Mouse (Mus musculus) limb, embryonic 15.5 days (tissue): Measurements from ENCODE around the gene Ttc28. TPM values are rescaled to one million over a fixed set of nuclear protein-coding genes. Genes with fewer than 3 reads are reported as not detected.

ENCODE experiments used
- ATAC-seq: fragments of 200-750 bp; cut with Nextera tagmentation; 2 replicates; pipeline ENCODE4 v1.8.0; 2017; ENCODE audit warnings: low read depth, moderate TSS enrichment; ENCODE audit not compliant: insufficient number of reproducible peaks, low FRiP score, low TSS enrichment
- H3K27ac ChIP-seq: fragments of 300-500 bp; sonication (generic); 2 replicates; pipeline ENCODE4 v1.5.1; 2015; ENCODE audit warnings: moderate library complexity, mild to moderate bottlenecking, inconsistent platforms
- H3K27me3 ChIP-seq: fragments of 300-500 bp; sonication (generic); 2 replicates; pipeline ENCODE4 v1.6.1; 2015; ENCODE audit warnings: inconsistent platforms
- H3K36me3 ChIP-seq: fragments of 300-500 bp; sonication (generic); 2 replicates; pipeline ENCODE4 v1.6.1; 2015; ENCODE audit warnings: inconsistent platforms
- H3K4me1 ChIP-seq: fragments of 300-500 bp; sonication (generic); 2 replicates; pipeline ENCODE4 v1.6.1; 2015; ENCODE audit warnings: inconsistent platforms
- H3K4me2 ChIP-seq: fragments of 300-500 bp; sonication (generic); 2 replicates; pipeline ENCODE4 v1.6.1; 2015; ENCODE audit warnings: mild to moderate bottlenecking, inconsistent platforms
- H3K4me3 ChIP-seq: fragments of 300-500 bp; sonication (generic); 2 replicates; pipeline ENCODE4 v1.5.1; 2015; ENCODE audit warnings: mild to moderate bottlenecking, inconsistent platforms
- H3K9ac ChIP-seq: fragments of 300-500 bp; sonication (generic); 2 replicates; pipeline ENCODE4 v1.6.1; 2015; ENCODE audit warnings: inconsistent platforms
- H3K9me3 ChIP-seq: fragments of 300-500 bp; sonication (generic); 2 replicates; pipeline ENCODE4 v1.6.1; 2016; ENCODE audit warnings: inconsistent platforms
- WGBS: fragments of 180-500 bp; shearing (Covaris S2); methylation state at CpG from one replicate; pipeline ENCODE4 v1.1.7; 2015; 5-methylcytosine and 5-hydroxymethylcytosine counted together
- polyA plus RNA-seq: library from polyadenylated mRNA; unstranded; fragments of >200 nt; fragmentation: Nextera tagmentation; extraction: Ambion mirVana; gene quantifications from 2 replicates; pipeline ENCODE4 v1.2.1, GENCODE M21; 2015

Ttc28 gene
- polyA plus RNA-seq, 1 experiment from 2014 or later: 14.7 TPM

DNA sequence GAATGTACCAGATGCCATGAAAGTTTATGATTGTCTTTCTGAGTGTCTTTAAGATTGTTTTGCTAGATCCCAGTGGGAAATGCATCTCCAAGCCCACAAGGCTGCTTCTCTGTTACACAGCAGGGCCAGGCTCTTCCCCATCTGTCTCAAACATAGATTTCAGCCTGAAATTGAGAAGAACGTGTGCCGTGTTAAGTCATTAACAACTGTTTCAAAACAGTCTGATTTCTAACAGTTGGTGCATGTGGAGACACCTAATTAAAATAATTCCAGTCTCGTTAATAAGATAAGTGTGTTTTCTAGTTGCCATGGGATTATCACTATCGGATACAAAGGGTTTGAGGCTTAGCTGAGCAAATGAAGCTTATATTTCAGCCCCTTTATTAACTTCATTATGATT, 135.4 kb downstream of the Ttc28 start:
- no peaks in the 10 kb centered on the region for H3K36me3 ChIP-seq
- peaks cover 33% of the 10 kb centered on the region for H3K4me1 ChIP-seq
- no peak overlapping the region for H3K4me3 ChIP-seq
- H3K9ac ChIP-seq: no peak overlapping the region
- no peak overlapping the region for H3K27ac ChIP-seq
- no peak for ATAC-seq
- H3K9me3 ChIP-seq: no peaks in the 10 kb centered on the region
- H3K4me2 ChIP-seq: no peak overlapping the region
- H3K27me3 ChIP-seq: no peaks in the 10 kb centered on the region
- 59% methylated on average over 4 of the region's 4 CpGs for WGBS

DNA sequence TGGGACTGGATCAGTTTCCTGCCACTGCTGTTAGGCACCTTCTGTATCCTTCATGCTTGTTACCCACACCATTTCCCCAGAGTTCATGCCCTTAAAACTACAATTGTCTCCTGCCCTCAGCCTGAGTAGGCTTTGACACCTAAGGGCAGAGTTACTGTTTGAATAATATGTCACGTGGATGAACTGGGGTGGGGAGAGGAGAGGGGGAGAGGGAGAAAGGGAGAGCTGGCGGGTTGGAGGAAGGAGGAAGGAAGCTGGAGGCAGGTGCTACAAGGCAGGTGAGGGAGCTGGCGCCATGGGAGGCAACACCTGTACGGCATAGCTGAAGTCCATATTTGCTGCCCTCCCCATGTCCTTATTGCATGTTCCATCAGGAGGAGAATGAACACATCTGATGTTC, 137.7 kb downstream of the Ttc28 start:
- H3K36me3 ChIP-seq: no peaks in the 10 kb centered on the region
- no peak overlapping the region for H3K27ac ChIP-seq
- 70% methylated on average over 4 of the region's 4 CpGs for WGBS
- no peak overlapping the region for H3K9ac ChIP-seq
- H3K27me3 ChIP-seq: no peaks in the 10 kb centered on the region
- no peak overlapping the region for H3K4me3 ChIP-seq
- H3K9me3 ChIP-seq: no peaks in the 10 kb centered on the region
- peaks cover 21% of the 10 kb centered on the region for H3K4me1 ChIP-seq
- ATAC-seq: no peak
- no peak overlapping the region for H3K4me2 ChIP-seq

DNA sequence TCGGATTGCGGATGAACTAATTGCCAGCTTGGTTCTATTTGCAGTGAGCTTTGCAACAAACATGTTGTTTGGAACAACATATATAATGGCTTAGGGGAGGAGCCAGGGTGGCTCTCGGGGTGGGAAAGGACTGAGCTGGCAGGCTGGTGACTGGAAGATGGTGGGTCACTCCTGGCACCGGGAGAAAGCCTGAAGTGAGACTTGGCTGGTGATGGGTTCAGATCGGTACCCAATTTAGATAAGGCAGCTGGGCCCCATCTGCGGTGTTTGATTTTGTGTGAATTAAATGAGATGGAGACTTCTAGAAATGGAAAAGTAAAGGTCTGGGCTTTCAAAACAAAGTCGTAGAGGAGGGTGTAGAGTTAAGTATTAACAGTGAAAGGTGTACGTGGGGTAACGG, 142.7 kb downstream of the Ttc28 start:
- Histone ChIP-seq H3K9me3 (no peaks in the 10 kb centered on the region), H3K4me2 (no peak overlapping the region), H3K36me3 (no peaks in the 10 kb centered on the region), H3K27ac (no peak overlapping the region), H3K4me3 (no peak overlapping the region), H3K27me3 (no peaks in the 10 kb centered on the region), H3K9ac (no peak overlapping the region), H3K4me1 (peaks cover 44% of the 10 kb centered on the region)
- ATAC-seq: no peak
- 88% methylated on average over 9 of the region's 9 CpGs for WGBS

DNA sequence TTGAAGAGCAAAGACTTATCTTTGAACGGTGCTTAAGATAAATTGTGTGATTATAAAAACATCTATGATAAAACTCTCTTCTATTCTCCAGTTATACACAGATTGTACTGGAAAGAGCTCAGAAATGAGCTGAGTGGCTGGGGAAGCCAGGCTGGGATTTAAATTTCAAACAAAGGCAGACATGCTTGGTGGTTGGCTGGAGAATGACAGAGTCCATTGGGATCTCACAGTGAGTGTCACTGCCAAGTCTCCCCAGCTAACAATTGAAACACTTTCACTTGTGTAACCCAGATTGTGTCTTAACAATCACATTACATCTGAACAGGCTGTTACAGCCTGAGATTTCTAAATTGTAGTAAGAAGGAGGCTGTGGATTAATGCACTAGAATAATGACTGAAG, 143.3 kb downstream of the Ttc28 start:
- WGBS: 67% methylated on average over 1 of the region's 1 CpGs
- H3K9ac ChIP-seq: no peak overlapping the region
- no peaks in the 10 kb centered on the region for H3K36me3 ChIP-seq
- no peak overlapping the region for H3K4me3 ChIP-seq
- no peaks in the 10 kb centered on the region for H3K27me3 ChIP-seq
- no peaks in the 10 kb centered on the region for H3K9me3 ChIP-seq
- H3K27ac ChIP-seq: no peak overlapping the region
- H3K4me1 ChIP-seq: peaks cover 48% of the 10 kb centered on the region
- H3K4me2 ChIP-seq: no peak overlapping the region
- ATAC-seq: no peak

DNA sequence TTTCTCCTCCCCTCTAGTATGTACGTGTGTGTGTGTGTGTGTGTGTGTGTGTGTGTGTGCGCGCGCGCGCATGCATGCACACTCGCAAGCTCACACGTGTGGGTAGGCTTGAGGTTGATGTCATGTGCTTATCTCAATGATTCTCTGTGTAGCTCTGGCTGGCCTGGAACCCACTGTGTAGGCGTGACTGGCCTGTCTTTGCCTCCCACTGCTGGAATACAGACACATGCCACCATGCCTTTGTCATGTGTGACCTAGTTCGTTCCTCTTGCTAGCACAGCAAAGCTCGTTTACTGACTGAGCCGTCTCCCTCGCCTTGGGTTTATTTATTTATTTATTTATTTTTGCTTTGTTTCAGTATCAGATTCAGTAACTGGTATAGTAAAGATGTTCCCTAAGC, 145.0 kb downstream of the Ttc28 start:
- peaks cover 51% of the 10 kb centered on the region for H3K4me1 ChIP-seq
- H3K9ac ChIP-seq: no peak overlapping the region
- 80% methylated on average over 13 of the region's 13 CpGs for WGBS
- no peaks in the 10 kb centered on the region for H3K36me3 ChIP-seq
- no peaks in the 10 kb centered on the region for H3K9me3 ChIP-seq
- no peak overlapping the region for H3K4me2 ChIP-seq
- no peak overlapping the region for H3K4me3 ChIP-seq
- no peaks in the 10 kb centered on the region for H3K27me3 ChIP-seq
- no peak for ATAC-seq
- H3K27ac ChIP-seq: no peak overlapping the region

DNA sequence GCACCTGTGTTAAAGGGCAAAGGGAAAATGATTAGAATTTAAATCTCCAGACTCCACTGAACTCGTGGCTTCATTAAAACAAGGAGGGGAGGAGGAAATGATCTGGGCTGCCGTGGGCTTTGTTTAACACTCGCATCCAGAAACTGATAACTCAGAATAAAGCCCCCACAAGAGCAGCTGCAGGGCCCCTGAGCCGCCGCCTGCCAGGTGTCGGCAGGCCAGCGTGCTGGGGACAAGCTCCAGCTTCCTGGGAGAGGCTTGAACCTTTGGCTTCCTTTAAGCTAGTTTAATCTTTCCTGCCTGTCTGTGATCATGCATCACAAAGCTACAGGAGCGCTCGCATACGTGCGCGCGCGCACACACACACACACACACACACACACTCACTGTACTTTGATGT, 145.9 kb downstream of the Ttc28 start:
- Histone ChIP-seq H3K27me3 (no peaks in the 10 kb centered on the region), H3K36me3 (no peaks in the 10 kb centered on the region), H3K27ac (no peak overlapping the region), H3K9ac (no peak overlapping the region), H3K4me1 (peaks cover 51% of the 10 kb centered on the region), H3K4me3 (no peak overlapping the region), H3K9me3 (no peaks in the 10 kb centered on the region), H3K4me2 (no peak overlapping the region)
- ATAC-seq: no peak
- WGBS: 48% methylated on average over 14 of the region's 14 CpGs

DNA sequence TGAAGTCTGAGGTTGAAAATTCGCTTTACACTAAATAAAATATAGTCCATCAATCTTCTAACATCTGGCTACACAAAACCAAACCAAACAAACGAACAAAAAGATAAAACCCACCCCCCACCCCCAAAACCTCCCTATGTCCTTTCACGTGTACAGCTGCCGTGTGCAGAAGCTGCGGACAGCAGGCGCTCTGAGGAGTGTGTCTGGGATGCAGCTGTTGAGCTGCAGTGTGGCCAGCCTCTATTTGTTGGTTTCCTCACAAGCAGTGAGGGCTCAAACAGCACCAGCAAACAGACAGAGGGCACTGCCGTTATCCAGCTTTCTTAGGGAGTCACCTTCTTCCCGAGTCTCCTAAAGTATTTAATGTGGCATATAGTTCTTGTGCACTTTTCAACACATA, 146.6 kb downstream of the Ttc28 start:
- H3K9me3 ChIP-seq: no peaks in the 10 kb centered on the region
- no peak overlapping the region for H3K9ac ChIP-seq
- no peak for ATAC-seq
- 55% methylated on average over 8 of the region's 8 CpGs for WGBS
- no peaks in the 10 kb centered on the region for H3K36me3 ChIP-seq
- no peaks in the 10 kb centered on the region for H3K27me3 ChIP-seq
- no peak overlapping the region for H3K4me2 ChIP-seq
- no peak overlapping the region for H3K27ac ChIP-seq
- peaks cover 51% of the 10 kb centered on the region for H3K4me1 ChIP-seq
- no peak overlapping the region for H3K4me3 ChIP-seq

DNA sequence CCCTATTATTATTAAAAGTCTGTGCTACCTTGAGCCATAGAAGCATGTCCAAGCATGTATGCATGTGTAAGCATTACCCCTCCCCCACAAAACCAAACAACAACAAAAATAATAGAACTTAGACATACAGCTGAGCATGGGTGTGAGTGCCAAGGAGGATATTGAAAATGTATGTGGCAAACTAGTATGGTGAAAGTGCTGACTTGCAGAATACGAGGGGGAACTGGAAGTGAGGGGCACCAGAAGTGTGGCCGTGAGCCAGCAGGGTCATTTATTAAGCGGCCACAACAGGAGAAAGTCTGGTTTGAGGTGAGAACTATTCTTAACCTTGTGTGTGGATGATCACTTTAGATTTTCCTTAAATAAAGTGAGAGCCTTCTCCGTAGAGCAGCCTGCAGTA, 148.7 kb downstream of the Ttc28 start:
- H3K4me3 ChIP-seq: no peak overlapping the region
- no peak overlapping the region for H3K9ac ChIP-seq
- no peaks in the 10 kb centered on the region for H3K27me3 ChIP-seq
- no peak for ATAC-seq
- H3K36me3 ChIP-seq: no peaks in the 10 kb centered on the region
- 0 out of 2 replicates have a peak overlapping the region, but pooled peaks have one; percentile 13 for H3K27ac ChIP-seq
- no peaks in the 10 kb centered on the region for H3K9me3 ChIP-seq
- peaks cover 56% of the 10 kb centered on the region for H3K4me1 ChIP-seq
- 45% methylated on average over 4 of the region's 4 CpGs for WGBS
- no peak overlapping the region for H3K4me2 ChIP-seq

DNA sequence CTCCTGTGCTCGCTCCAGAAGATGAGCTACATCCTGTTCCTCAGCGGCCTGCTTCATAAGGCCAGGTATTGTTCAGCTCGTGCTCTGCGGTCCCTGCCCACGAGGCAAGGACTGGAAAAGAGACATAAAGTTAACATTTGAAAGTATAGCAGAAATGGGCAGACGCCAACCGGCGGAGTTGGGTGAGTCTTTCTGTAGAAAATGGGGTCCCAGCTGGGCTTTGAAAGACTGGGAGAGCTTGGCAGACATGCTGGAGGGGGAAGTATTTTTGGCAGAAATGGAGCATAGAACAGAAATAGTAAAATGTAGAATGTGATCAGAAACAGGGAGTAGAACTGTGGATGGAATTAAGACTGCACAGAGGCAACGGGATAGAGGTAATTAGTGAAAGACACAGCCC, 149.3 kb downstream of the Ttc28 start:
- no peak for ATAC-seq
- 57% methylated on average over 9 of the region's 9 CpGs for WGBS
- H3K4me2 ChIP-seq: no peak overlapping the region
- no peaks in the 10 kb centered on the region for H3K36me3 ChIP-seq
- no peak overlapping the region for H3K9ac ChIP-seq
- no peak overlapping the region for H3K4me3 ChIP-seq
- no peaks in the 10 kb centered on the region for H3K27me3 ChIP-seq
- no peaks in the 10 kb centered on the region for H3K9me3 ChIP-seq
- H3K4me1 ChIP-seq: peaks cover 54% of the 10 kb centered on the region
- 0 out of 2 replicates have a peak overlapping the region, but pooled peaks have one; percentile 13 for H3K27ac ChIP-seq

DNA sequence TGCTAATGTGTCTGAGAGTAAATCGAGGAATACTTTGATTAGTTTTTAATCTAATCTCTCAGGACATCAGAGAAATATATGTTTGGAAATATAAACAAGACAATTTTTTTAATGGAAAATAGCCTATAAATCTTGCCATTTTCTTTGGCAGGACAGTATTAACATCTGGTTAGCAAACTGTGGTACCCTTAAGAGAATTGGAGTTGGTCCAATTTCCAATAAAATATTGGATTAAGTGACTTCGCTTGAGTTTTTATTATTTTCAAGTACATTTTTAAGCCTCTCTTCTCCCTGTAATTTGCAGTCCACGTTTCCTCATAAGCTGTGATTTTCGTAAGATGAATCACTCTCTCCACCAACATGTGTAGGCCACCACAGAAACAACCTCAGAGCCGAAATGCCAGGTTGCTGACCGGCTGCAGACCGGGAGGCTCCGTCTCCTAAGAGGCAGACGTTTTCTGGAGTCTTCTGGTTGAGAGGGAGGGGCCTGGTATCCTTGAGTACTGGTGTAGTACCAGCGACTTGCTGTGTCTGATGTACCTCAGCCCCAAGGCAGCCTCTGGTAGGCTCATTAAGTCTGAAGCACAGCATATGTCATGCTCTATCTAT, 153.2 kb downstream of the Ttc28 start:
- no peak for ATAC-seq
- Histone ChIP-seq H3K9me3 (no peaks in the 10 kb centered on the region), H3K27me3 (no peaks in the 10 kb centered on the region), H3K27ac (peak overlapping the region; percentile 76), H3K9ac (no peak overlapping the region), H3K36me3 (no peaks in the 10 kb centered on the region), H3K4me3 (no peak overlapping the region), H3K4me2 (no peak overlapping the region), H3K4me1 (peaks cover 37% of the 10 kb centered on the region)
- WGBS: 33% methylated on average over 10 of the region's 10 CpGs

DNA sequence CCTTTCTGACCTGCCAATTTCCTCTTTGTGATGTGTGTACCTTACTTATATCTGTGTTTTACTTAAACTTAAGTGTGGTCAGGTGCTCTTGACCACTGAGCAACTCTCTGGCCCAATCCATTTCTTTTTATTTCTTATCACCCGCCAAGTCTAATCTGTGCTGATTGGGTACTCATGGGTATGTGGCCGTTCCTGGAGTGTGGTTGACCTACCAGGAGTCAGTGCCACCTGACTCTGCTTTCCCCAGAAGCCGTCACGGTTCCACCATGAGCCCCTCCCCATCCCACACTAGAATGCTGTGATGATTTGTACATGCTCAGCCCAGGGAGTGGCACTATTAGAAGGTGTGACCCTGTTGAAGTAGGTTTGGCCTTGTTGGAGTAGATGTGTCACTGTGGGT, 153.9 kb downstream of the Ttc28 start:
- Histone ChIP-seq H3K36me3 (no peaks in the 10 kb centered on the region), H3K9ac (no peak overlapping the region), H3K27ac (no peak overlapping the region), H3K27me3 (no peaks in the 10 kb centered on the region), H3K4me3 (no peak overlapping the region), H3K4me2 (no peak overlapping the region), H3K9me3 (no peaks in the 10 kb centered on the region), H3K4me1 (peaks cover 31% of the 10 kb centered on the region)
- 86% methylated on average over 4 of the region's 4 CpGs for WGBS
- no peak for ATAC-seq

DNA sequence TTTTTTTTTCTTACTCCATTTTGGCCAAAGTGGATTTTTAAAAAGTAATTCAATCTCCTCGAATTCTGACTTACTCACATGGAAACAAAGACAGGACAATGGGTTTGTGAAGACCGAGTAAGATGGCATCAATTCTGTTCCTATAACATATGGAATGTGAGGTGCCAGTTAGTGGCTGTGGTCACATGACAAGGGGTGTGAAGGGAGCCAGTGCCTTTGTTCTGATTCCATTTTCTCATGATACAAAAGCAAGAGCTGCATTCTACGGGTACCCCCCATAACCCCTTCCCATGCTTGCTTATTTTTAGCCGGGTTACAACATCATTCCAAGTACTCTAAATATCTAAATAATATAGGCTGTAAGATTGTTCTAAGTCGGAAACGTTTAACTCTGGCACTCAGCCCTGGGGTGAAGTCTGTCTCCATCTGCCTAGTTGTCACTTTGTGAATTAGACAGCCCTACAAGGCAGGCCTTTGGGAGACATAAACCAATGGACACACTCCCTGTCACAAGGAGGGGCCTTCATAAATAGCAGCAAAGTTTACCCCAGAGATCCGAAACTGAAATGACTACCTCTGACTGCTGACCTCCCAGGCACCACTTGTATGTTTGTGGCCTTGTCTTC, 157.6 kb downstream of the Ttc28 start:
- Histone ChIP-seq H3K4me3 (no peak overlapping the region), H3K27me3 (no peaks in the 10 kb centered on the region)
- 69% methylated on average over 7 of the region's 7 CpGs for WGBS

DNA sequence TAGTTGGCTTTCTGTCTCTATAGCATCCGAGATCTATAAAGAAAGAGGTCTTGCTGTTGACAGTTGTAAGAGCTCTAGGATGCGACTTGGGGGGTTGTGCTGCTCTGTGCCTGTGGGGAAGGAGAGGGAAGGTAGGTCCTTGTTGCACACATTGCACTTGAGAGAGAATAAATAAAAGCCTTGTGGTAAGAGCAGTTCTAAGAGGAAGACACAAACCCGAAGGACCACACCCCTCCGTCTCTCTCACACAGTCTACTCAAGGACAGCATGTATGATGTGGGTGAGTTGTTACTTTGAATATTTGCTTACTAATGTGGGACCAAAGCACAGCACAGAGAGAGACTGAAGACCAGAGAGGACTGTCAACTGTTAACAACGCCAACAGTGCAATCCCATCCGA, 160.2 kb downstream of the Ttc28 start:
- WGBS: 71% methylated on average over 6 of the region's 6 CpGs
- Histone ChIP-seq H3K27me3 (no peaks in the 10 kb centered on the region), H3K4me2 (no peak overlapping the region), H3K27ac (no peak overlapping the region), H3K9me3 (no peaks in the 10 kb centered on the region), H3K4me3 (no peak overlapping the region), H3K9ac (no peak overlapping the region), H3K4me1 (peaks cover 30% of the 10 kb centered on the region), H3K36me3 (no peaks in the 10 kb centered on the region)
- ATAC-seq: no peak

More for the DNA sequence above, 157.6 kb downstream of the Ttc28 start:
- no peak overlapping the region for H3K4me2 ChIP-seq
- no peaks in the 10 kb centered on the region for H3K36me3 ChIP-seq
- ATAC-seq: no peak
- no peaks in the 10 kb centered on the region for H3K9me3 ChIP-seq
- H3K9ac ChIP-seq: no peak overlapping the region
- H3K27ac ChIP-seq: no peak overlapping the region
- peaks cover 28% of the 10 kb centered on the region for H3K4me1 ChIP-seq
